Mouse (Mus musculus): ENCODE results near the gene Nrxn1. TPM values are rescaled to one million over a fixed set of nuclear protein-coding genes. Genes with fewer than 3 reads are reported as not detected.

The Nrxn1 gene
- polyA plus RNA-seq, 1 experiment from 2014 or later = 222 TPM

GRCm38 (mm10) chr17:90419615-90420014 is 673.3 kb downstream of the Nrxn1 start:
- ATAC-seq = no peak
- Histone ChIP-seq H3K4me3 (ENCODE audit: low read depth, low read length) (no peak overlapping the region), H3K4me1 (ENCODE audit: control insufficient read depth, insufficient read depth, low read length) (no peaks in the 10 kb centered on the region), H3K9me3 (replicated peaks; ENCODE audit: control insufficient read depth, low read length, poor library complexity, severe bottlenecking) (no peaks in the 10 kb centered on the region), H3K4me2 (ENCODE audit: low read length) (no peak overlapping the region), H3K27ac (ENCODE audit: low read length) (no peak overlapping the region), H3K27me3 (ENCODE audit: control insufficient read depth, insufficient read depth, low read depth, low read length) (no peaks in the 10 kb centered on the region), H3K9ac (ENCODE audit: low read depth, low read length) (no peak overlapping the region), H3K36me3 (ENCODE audit: control insufficient read depth, insufficient read depth, low read length) (no peaks in the 10 kb centered on the region)
- WGBS = 75% methylated on average over 1 of the region's 1 CpGs

GRCm38 (mm10) chr17:90396357-90396756 is 696.5 kb downstream of the Nrxn1 start:
- H3K9ac ChIP-seq (ENCODE audit: low read depth, low read length) = no peak overlapping the region
- no peak for ATAC-seq
- no peak overlapping the region for H3K4me2 ChIP-seq (ENCODE audit: low read length)
- no peaks in the 10 kb centered on the region for H3K9me3 ChIP-seq (replicated peaks; ENCODE audit: control insufficient read depth, low read length, poor library complexity, severe bottlenecking)
- no peak overlapping the region for H3K27ac ChIP-seq (ENCODE audit: low read length)
- H3K36me3 ChIP-seq (ENCODE audit: control insufficient read depth, insufficient read depth, low read length) = no peaks in the 10 kb centered on the region
- peaks cover 1% of the 10 kb centered on the region for H3K4me1 ChIP-seq (ENCODE audit: control insufficient read depth, insufficient read depth, low read length)
- no peaks in the 10 kb centered on the region for H3K27me3 ChIP-seq (ENCODE audit: control insufficient read depth, insufficient read depth, low read depth, low read length)
- H3K4me3 ChIP-seq (ENCODE audit: low read depth, low read length) = no peak overlapping the region

- Histone ChIP-seq H3K36me3 (ENCODE audit: control insufficient read depth, insufficient read depth, low read length) (no peaks in the 10 kb centered on the region), H3K27ac (ENCODE audit: low read length) (no peak overlapping the region), H3K4me3 (ENCODE audit: low read depth, low read length) (no peak overlapping the region), H3K9ac (ENCODE audit: low read depth, low read length) (no peak overlapping the region), H3K9me3 (replicated peaks; ENCODE audit: control insufficient read depth, low read length, poor library complexity, severe bottlenecking) (no peaks in the 10 kb centered on the region), H3K4me2 (ENCODE audit: low read length) (no peak overlapping the region), H3K4me1 (ENCODE audit: control insufficient read depth, insufficient read depth, low read length) (peaks cover 15% of the 10 kb centered on the region), H3K27me3 (ENCODE audit: control insufficient read depth, insufficient read depth, low read depth, low read length) (no peaks in the 10 kb centered on the region)
- 89% methylated on average over 6 of the region's 6 CpGs for WGBS
- ATAC-seq = no peak
Observed at GRCm38 (mm10) chr17:90394606-90395005, 698.3 kb downstream of the Nrxn1 start.

GRCm38 (mm10) chr17:90392751-90393150 is 700.1 kb downstream of the Nrxn1 start:
- H3K4me3 ChIP-seq (ENCODE audit: low read depth, low read length) = no peak overlapping the region
- no peaks in the 10 kb centered on the region for H3K27me3 ChIP-seq (ENCODE audit: control insufficient read depth, insufficient read depth, low read depth, low read length)

GRCm38 (mm10) chr17:90390316-90391212 is 702.3 kb downstream of the Nrxn1 start:
- H3K4me2 ChIP-seq (ENCODE audit: low read length) = 0 out of 2 replicates have a peak overlapping the region, but pooled peaks have one; percentile 8
- H3K27me3 ChIP-seq (ENCODE audit: control insufficient read depth, insufficient read depth, low read depth, low read length) = no peaks in the 10 kb centered on the region
- peak; percentile 75; the same call in 1 of the 2 replicates for ATAC-seq
- peak overlapping the region; percentile 64 for H3K27ac ChIP-seq (ENCODE audit: low read length)
- H3K9me3 ChIP-seq (replicated peaks; ENCODE audit: control insufficient read depth, low read length, poor library complexity, severe bottlenecking) = no peaks in the 10 kb centered on the region
- H3K36me3 ChIP-seq (ENCODE audit: control insufficient read depth, insufficient read depth, low read length) = no peaks in the 10 kb centered on the region
- H3K4me1 ChIP-seq (ENCODE audit: control insufficient read depth, insufficient read depth, low read length) = peaks cover 15% of the 10 kb centered on the region
- no peak overlapping the region for H3K9ac ChIP-seq (ENCODE audit: low read depth, low read length)
- H3K4me3 ChIP-seq (ENCODE audit: low read depth, low read length) = no peak overlapping the region
- 13% methylated on average over 7 of the region's 7 CpGs for WGBS

More at GRCm38 (mm10) chr17:90392751-90393150, 700.1 kb downstream of the Nrxn1 start:
- Histone ChIP-seq H3K9ac (ENCODE audit: low read depth, low read length) (no peak overlapping the region), H3K36me3 (ENCODE audit: control insufficient read depth, insufficient read depth, low read length) (no peaks in the 10 kb centered on the region), H3K4me2 (ENCODE audit: low read length) (no peak overlapping the region), H3K9me3 (replicated peaks; ENCODE audit: control insufficient read depth, low read length, poor library complexity, severe bottlenecking) (no peaks in the 10 kb centered on the region), H3K4me1 (ENCODE audit: control insufficient read depth, insufficient read depth, low read length) (peaks cover 15% of the 10 kb centered on the region), H3K27ac (ENCODE audit: low read length) (no peak overlapping the region)
- 100% methylated on average over 1 of the region's 1 CpGs for WGBS
- no peak for ATAC-seq

- no peak for ATAC-seq
- Histone ChIP-seq H3K4me3 (ENCODE audit: low read depth, low read length) (no peak overlapping the region), H3K4me2 (ENCODE audit: low read length) (no peak overlapping the region), H3K27ac (ENCODE audit: low read length) (no peak overlapping the region), H3K9me3 (replicated peaks; ENCODE audit: control insufficient read depth, low read length, poor library complexity, severe bottlenecking) (no peaks in the 10 kb centered on the region), H3K9ac (ENCODE audit: low read depth, low read length) (no peak overlapping the region), H3K4me1 (ENCODE audit: control insufficient read depth, insufficient read depth, low read length) (no peaks in the 10 kb centered on the region), H3K36me3 (ENCODE audit: control insufficient read depth, insufficient read depth, low read length) (no peaks in the 10 kb centered on the region), H3K27me3 (ENCODE audit: control insufficient read depth, insufficient read depth, low read depth, low read length) (no peaks in the 10 kb centered on the region)
- WGBS = 56% methylated on average over 2 of the region's 2 CpGs
Observed at GRCm38 (mm10) chr17:90384856-90385255, 708.0 kb downstream of the Nrxn1 start.

- H3K9ac ChIP-seq (ENCODE audit: low read depth, low read length) = no peak overlapping the region
- H3K27me3 ChIP-seq (ENCODE audit: control insufficient read depth, insufficient read depth, low read depth, low read length) = no peaks in the 10 kb centered on the region
- ATAC-seq = no peak
- no peak overlapping the region for H3K4me3 ChIP-seq (ENCODE audit: low read depth, low read length)
- H3K36me3 ChIP-seq (ENCODE audit: control insufficient read depth, insufficient read depth, low read length) = no peaks in the 10 kb centered on the region
- no peaks in the 10 kb centered on the region for H3K4me1 ChIP-seq (ENCODE audit: control insufficient read depth, insufficient read depth, low read length)
- 59% methylated on average over 5 of the region's 5 CpGs for WGBS
- H3K27ac ChIP-seq (ENCODE audit: low read length) = no peak overlapping the region
- no peak overlapping the region for H3K4me2 ChIP-seq (ENCODE audit: low read length)
- no peaks in the 10 kb centered on the region for H3K9me3 ChIP-seq (replicated peaks; ENCODE audit: control insufficient read depth, low read length, poor library complexity, severe bottlenecking)
Observed at GRCm38 (mm10) chr17:90382496-90383443, 710.1 kb downstream of the Nrxn1 start.

- no peaks in the 10 kb centered on the region for H3K4me1 ChIP-seq (ENCODE audit: control insufficient read depth, insufficient read depth, low read length)
- no peaks in the 10 kb centered on the region for H3K27me3 ChIP-seq (ENCODE audit: control insufficient read depth, insufficient read depth, low read depth, low read length)
- no peak for ATAC-seq
- no peak overlapping the region for H3K27ac ChIP-seq (ENCODE audit: low read length)
- WGBS = 75% methylated on average over 2 of the region's 2 CpGs
- H3K9ac ChIP-seq (ENCODE audit: low read depth, low read length) = no peak overlapping the region
- H3K9me3 ChIP-seq (replicated peaks; ENCODE audit: control insufficient read depth, low read length, poor library complexity, severe bottlenecking) = no peaks in the 10 kb centered on the region
- no peak overlapping the region for H3K4me2 ChIP-seq (ENCODE audit: low read length)
- no peaks in the 10 kb centered on the region for H3K36me3 ChIP-seq (ENCODE audit: control insufficient read depth, insufficient read depth, low read length)
- H3K4me3 ChIP-seq (ENCODE audit: low read depth, low read length) = no peak overlapping the region
Observed at GRCm38 (mm10) chr17:90376533-90376932, 716.3 kb downstream of the Nrxn1 start.
